Mouse (Mus musculus) cerebellum, adult 2 months (tissue): ENCODE results near the gene Dynlrb2. TPM values are rescaled to one million over a fixed set of nuclear protein-coding genes. Genes with fewer than 3 reads are reported as not detected.

Experiments
- DNase-seq, 2 experiments: peaks; one replicate each; pipeline ENCODE4 v3.0.0; 2021
- H3K27ac ChIP-seq: fragments of 200-500 bp; 2 replicates; pipeline ENCODE4 v1.5.1; 2012; ENCODE audit warnings: low read length, control low read depth, inconsistent platforms; ENCODE audit not compliant: insufficient read depth
- H3K27me3 ChIP-seq: fragments of 200-500 bp; 2 replicates; pipeline ENCODE4 v1.6.1; 2012; ENCODE audit warnings: inconsistent platforms, mild to moderate bottlenecking, low read length, moderate library complexity; ENCODE audit not compliant: control insufficient read depth, insufficient read depth
- H3K4me1 ChIP-seq: fragments of 200-500 bp; 2 replicates; pipeline ENCODE4 v1.6.1; 2011; ENCODE audit warnings: low read length; ENCODE audit not compliant: control insufficient read depth, insufficient read depth
- H3K4me3 ChIP-seq: fragments of 200-500 bp; replicated peaks from 2 replicates; pipeline ENCODE3; 2011; ENCODE audit warnings: mild to moderate bottlenecking, low read depth, low read length, control low read depth; ENCODE audit not compliant: insufficient read depth
- CTCF ChIP-seq: fragments of 200-500 bp; IDR thresholded peaks from 2 replicates; pipeline ENCODE4 v1.5.1; 2011; ENCODE audit warnings: low read depth, mild to moderate bottlenecking, control low read depth, low read length, moderate library complexity, borderline replicate concordance; ENCODE audit not compliant: insufficient read depth
- POLR2A ChIP-seq: fragments of 200-500 bp; IDR thresholded peaks from 2 replicates; pipeline ENCODE4 v1.6.1; 2011; ENCODE audit warnings: low read length, control low read depth, borderline replicate concordance; ENCODE audit not compliant: insufficient read depth
- WGBS: fragments of 180-500 bp; shearing (Covaris S2); methylation state at CpG from one replicate; pipeline ENCODE4 v1.1.7; 2018; 5-methylcytosine and 5-hydroxymethylcytosine counted together
- polyA plus RNA-seq: library from polyadenylated mRNA; depleted of rRNA; stranded (reverse); fragments of >200 nt; gene quantifications from 2 replicates; pipeline ENCODE4 v1.2.3, GENCODE M21; 2012

The Dynlrb2 gene
- polyA plus RNA-seq, 1 experiment: 5.5 TPM

- WGBS: 14% methylated on average over 11 of the region's 11 CpGs
- no peak overlapping the region for H3K4me3 ChIP-seq
- no peak for TF ChIP-seq CTCF
- no peak for TF ChIP-seq POLR2A
These were observed 17.5 kb downstream of the Dynlrb2 start for GRCm38 (mm10) chr8:116522104-116522767.

GRCm38 (mm10) chr8:116524915-116525314 lies 20.1 kb downstream of the Dynlrb2 start:
- H3K4me3 ChIP-seq: no peak overlapping the region
- no peaks in the 10 kb centered on the region for H3K27me3 ChIP-seq
- DNase-seq: peak; percentile 75 to 84
- TF ChIP-seq POLR2A (no peak), CTCF (no peak)
- 30% methylated on average over 7 of the region's 7 CpGs for WGBS
- H3K4me1 ChIP-seq: peaks cover 32% of the 10 kb centered on the region
- no peak overlapping the region for H3K27ac ChIP-seq

More at GRCm38 (mm10) chr8:116522104-116522767, 17.5 kb downstream of the Dynlrb2 start:
- peak; percentile 53 to 71 for DNase-seq
- H3K4me1 ChIP-seq: peaks cover 36% of the 10 kb centered on the region
- H3K27me3 ChIP-seq: no peaks in the 10 kb centered on the region
- no peak overlapping the region for H3K27ac ChIP-seq

- no peak overlapping the region for H3K27ac ChIP-seq
- no peak overlapping the region for H3K4me3 ChIP-seq
- no peaks in the 10 kb centered on the region for H3K27me3 ChIP-seq
- WGBS: 87% methylated on average over 7 of the region's 7 CpGs
- no peak for DNase-seq
- peaks cover 11% of the 10 kb centered on the region for H3K4me1 ChIP-seq
- TF ChIP-seq CTCF: no peak
- TF ChIP-seq POLR2A: no peak
These were observed 24.0 kb downstream of the Dynlrb2 start for GRCm38 (mm10) chr8:116528736-116529135.

- WGBS: 79% methylated on average over 6 of the region's 6 CpGs
- H3K4me1 ChIP-seq: no peaks in the 10 kb centered on the region
- TF ChIP-seq CTCF (no peak), POLR2A (no peak)
- no peaks in the 10 kb centered on the region for H3K27me3 ChIP-seq
- DNase-seq: no peak
- no peak overlapping the region for H3K27ac ChIP-seq
- H3K4me3 ChIP-seq: no peak overlapping the region
These were observed 28.3 kb downstream of the Dynlrb2 start for GRCm38 (mm10) chr8:116533081-116533480.

GRCm38 (mm10) chr8:116536786-116537185 lies 32.0 kb downstream of the Dynlrb2 start:
- TF ChIP-seq CTCF (no peak), POLR2A (no peak)
- Histone ChIP-seq H3K4me1 (peaks cover 1% of the 10 kb centered on the region; the same call in 1 of the 2 replicates), H3K27me3 (no peaks in the 10 kb centered on the region), H3K27ac (no peak overlapping the region), H3K4me3 (no peak overlapping the region)
- 90% methylated on average over 5 of the region's 5 CpGs for WGBS
- DNase-seq: no peak

- TF ChIP-seq CTCF: no peak
- TF ChIP-seq POLR2A: no peak
- Histone ChIP-seq H3K27me3 (no peaks in the 10 kb centered on the region), H3K4me1 (peaks cover 15% of the 10 kb centered on the region; the same call in 1 of the 2 replicates), H3K27ac (no peak overlapping the region), H3K4me3 (no peak overlapping the region)
- DNase-seq: no peak
- 61% methylated on average over 7 of the region's 7 CpGs for whole genome bisulfite sequencing
These were observed 34.0 kb downstream of the Dynlrb2 start for GRCm38 (mm10) chr8:116538763-116539162.

- H3K27ac ChIP-seq: no peak overlapping the region
- WGBS: 100% methylated on average over 1 of the region's 1 CpGs
- peaks cover 15% of the 10 kb centered on the region; the same call in 1 of the 2 replicates for H3K4me1 ChIP-seq
- DNase-seq: no peak
- no peak overlapping the region for H3K4me3 ChIP-seq
- TF ChIP-seq CTCF (no peak), POLR2A (no peak)
- H3K27me3 ChIP-seq: no peaks in the 10 kb centered on the region
These were observed 35.4 kb downstream of the Dynlrb2 start for GRCm38 (mm10) chr8:116540136-116540535.

- TF ChIP-seq POLR2A (no peak), CTCF (no peak)
- 5% methylated on average over 5 of the region's 5 CpGs for WGBS
These were observed 38.1 kb downstream of the Dynlrb2 start for GRCm38 (mm10) chr8:116542842-116543241.

More at GRCm38 (mm10) chr8:116542842-116543241, 38.1 kb downstream of the Dynlrb2 start:
- peaks cover 15% of the 10 kb centered on the region; the same call in 1 of the 2 replicates for H3K4me1 ChIP-seq
- no peaks in the 10 kb centered on the region for H3K27me3 ChIP-seq
- peak overlapping the region; percentile 91 for H3K27ac ChIP-seq
- peak; percentile 88 to 95 for DNase-seq
- H3K4me3 ChIP-seq: no peak overlapping the region
